Mouse (Mus musculus) brain, embryonic 18.5 days (tissue): ENCODE results near the gene Tmem254b.
"Not testable (repeated sequence)": the region's sequence is repeated elsewhere in the genome, so short reads cannot be mapped to it uniquely, and the experiment has no call there.

Source experiments
- DNase-seq: peaks from one replicate; pipeline ENCODE4 v3.0.0-alpha.2; 2012; ENCODE audit warnings: low read depth, low spot score

The Tmem254b gene

GRCm38 (mm10) chr14:26206926-26207247 is at the start of gene Tmem254b:
Tmem254b (minus strand) TSS chr14:26207041.
- DNase-seq, result not testable (repeated sequence)

- not testable (repeated sequence) for DNase-seq
Observed at GRCm38 (mm10) chr14:26237183-26237582, 30.3 kb upstream of the Tmem254b start.

GRCm38 (mm10) chr14:26216233-26217000 is 9.6 kb upstream of the Tmem254b start:
- not testable (repeated sequence) for DNase-seq

GRCm38 (mm10) chr14:26206197-26206925 is 480 bp downstream of the Tmem254b start:
- not testable (repeated sequence) for DNase-seq

GRCm38 (mm10) chr14:26197851-26198250 is 9.0 kb downstream of the Tmem254b start:
- DNase-seq, result not testable (repeated sequence)

GRCm38 (mm10) chr14:26188361-26188760 is 18.5 kb downstream of the Tmem254b start:
- DNase-seq, result not testable (repeated sequence)

GRCm38 (mm10) chr14:26186638-26187037 is 20.2 kb downstream of the Tmem254b start:
- DNase-seq, result not testable (repeated sequence)

- not testable (repeated sequence) for DNase-seq
Observed at GRCm38 (mm10) chr14:26182380-26182779, 24.5 kb downstream of the Tmem254b start, which contains the start of gene Plac9b. Plac9b (minus strand) TSS chr14:26182480.

- DNase-seq, result not testable (repeated sequence)
Observed at GRCm38 (mm10) chr14:26181660-26182059, 25.2 kb downstream of the Tmem254b start.

- DNase-seq, result not testable (repeated sequence)
Observed at GRCm38 (mm10) chr14:26175028-26175427, 31.8 kb downstream of the Tmem254b start.

GRCm38 (mm10) chr14:26173955-26174354 is 32.9 kb downstream of the Tmem254b start:
- DNase-seq, result not testable (repeated sequence)

GRCm38 (mm10) chr14:26165266-26165665 is 41.6 kb downstream of the Tmem254b start:
- not testable (repeated sequence) for DNase-seq

- DNase-seq, result not testable (repeated sequence)
Observed at GRCm38 (mm10) chr14:26162423-26162822, 44.4 kb downstream of the Tmem254b start.

GRCm38 (mm10) chr14:26161156-26161555 is 45.7 kb downstream of the Tmem254b start:
- DNase-seq, result not testable (repeated sequence)

GRCm38 (mm10) chr14:26156032-26156431 is 50.8 kb downstream of the Tmem254b start:
- not testable (repeated sequence) for DNase-seq
